Mouse (Mus musculus): ENCODE results near the gene Rnf4.
A peak's percentile ranks its signal among the peaks of the same experiment; 100 is the strongest.

The Rnf4 gene

DNA sequence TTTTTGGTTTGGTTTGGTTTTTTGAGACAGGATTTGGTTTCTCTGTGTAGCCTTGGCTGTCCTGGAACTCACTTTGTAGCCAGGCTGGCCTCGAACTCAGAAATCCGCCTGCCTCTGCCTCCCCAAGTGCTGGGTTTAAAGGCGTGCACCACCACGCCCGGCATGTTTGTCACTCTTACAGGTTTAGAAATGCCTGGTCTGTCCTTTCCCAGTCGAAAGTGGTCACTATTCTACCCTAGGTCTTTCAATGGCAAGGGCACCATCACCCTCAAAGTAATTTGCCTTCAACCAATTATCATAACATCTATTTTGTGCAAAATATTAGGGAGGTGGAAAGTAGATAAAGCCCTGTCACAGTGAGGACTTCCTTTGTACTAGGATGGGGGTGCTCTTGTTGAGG, 4.2 kb downstream of the Rnf4 start:
- peak; percentile 73 for DNase-seq

DNA sequence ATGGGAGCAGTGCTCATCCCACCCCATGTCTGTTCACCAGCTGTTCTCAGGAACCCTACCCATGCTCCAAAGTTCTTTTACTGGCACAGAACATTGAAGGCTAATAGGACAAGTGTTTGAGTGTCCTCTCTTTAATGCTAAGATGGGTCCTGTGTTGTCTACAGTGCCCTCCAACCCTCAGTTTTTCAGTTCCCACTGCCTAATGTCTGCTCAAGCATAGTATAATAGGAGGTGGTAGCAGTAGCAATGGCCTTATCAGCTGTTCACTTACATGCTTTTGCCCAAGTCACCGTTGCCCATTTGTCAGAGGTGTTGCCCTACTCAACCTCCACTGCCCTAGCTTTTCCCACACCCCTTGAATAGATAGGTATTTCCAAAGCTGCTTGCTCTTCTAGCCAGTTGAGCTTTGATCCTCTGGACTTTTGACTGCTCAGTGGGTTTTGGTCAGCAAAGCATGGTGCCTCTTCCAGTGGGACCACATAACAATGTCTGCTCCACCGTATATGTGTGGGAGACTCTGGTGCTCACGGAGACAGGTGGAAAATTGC, 16.1 kb downstream of the Rnf4 start:
- peak; percentile 77 for DNase-seq

DNA sequence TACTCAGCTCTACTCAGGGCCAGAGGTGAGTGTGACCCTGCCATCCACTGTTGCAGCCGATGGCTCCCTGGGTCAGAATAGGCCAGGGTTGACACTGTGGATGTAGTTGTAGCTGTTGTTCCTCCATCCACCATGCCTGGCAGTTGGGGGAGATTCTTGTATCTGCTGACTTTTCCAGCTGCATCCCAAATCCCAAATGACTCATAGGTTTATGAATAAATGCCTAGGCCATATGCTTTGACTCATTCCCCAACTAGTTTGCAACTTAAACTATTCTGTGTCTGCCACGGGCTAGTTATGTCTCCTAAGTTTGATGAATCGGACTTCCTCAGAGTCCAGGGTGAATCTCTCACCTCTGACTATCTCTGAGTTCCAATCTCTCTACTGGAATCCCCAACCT, 24.2 kb downstream of the Rnf4 start:
- DNase-seq = no peak

DNA sequence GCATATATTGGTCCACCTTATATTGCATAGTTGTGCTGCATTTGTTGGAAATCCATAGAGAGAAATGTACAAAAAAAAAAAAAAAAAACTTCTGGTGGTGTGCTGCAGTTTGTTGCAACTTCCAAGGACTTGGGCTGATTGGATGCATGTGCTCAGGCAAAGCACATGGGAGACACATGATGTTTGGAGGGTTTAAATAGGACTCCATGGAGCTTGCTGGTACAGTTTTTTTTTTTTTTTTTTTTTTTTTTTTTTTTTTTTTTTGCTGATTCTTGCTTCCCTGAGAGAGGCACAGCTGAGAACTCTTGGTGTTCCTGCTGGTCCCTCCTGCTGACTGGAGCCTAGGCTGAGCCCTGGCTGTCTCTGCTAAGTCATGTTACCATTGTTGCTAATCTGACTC, 27.0 kb downstream of the Rnf4 start:
- no peak for DNase-seq

DNA sequence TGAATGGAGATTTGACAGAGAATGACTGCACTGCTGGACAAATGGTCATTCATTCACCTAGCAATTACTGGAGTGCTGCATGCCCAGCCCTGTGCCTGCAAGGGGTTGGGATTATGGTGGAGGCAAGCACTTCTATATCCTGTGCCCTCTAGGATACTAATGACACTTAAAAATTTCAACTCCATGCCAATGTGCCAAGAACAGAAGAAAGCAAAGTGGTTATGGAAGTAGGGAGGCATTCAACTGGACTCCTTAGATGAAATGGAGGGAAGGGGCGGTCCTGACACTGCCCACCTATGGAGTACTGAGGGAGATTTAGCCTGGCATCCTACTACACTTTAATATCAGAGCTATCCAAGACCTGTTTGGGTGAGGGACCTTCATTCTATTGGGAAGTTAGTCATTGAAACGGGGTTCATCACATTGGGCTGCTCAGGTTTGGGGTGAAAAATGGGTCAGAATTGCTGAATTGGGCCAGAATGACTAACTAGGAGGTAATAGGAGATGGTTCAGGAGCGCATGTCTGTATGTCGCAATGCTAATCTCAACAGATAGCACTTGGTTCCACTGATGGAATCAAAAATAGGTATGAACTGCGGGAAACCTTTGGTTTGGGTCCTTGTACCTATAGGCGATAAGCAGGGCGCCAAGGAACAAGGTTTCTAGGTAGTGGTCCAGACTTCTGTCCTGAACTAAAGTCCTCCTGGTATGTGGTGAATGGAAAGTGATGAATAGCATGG, 32.6 kb downstream of the Rnf4 start:
- peak; percentile 87 for DNase-seq

DNA sequence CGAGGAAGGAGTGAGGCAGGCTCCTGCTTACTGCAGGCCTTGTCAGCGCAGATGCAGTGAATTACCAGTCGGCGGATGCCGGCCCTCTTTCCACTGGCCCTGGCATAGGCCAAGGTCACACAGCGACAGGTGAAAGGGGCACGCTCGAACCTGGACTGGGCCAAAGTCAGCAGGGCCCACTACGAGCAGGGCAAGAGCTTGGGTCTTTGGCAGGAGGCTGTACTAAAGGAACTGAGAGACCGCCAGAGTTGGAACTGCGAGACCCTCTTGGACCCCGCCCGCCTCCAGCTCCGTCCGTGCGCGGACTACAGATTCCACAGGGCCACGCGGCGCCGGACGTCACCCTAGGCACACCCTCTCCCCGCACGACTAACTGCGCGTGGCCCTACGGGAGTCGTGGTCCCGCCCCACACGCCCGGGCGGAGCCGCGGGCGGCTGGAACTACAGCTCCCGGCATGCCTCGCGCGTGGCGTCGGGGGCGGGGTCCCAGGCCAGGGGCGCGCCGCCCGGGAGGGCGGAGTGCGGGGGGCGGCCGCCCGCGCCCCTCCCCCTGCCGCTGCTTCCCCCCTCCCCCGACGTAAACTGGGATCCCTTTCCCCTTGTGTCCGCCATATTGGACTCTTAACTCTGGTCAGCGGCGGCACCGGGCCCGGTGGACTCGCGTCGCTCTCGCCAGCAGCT, 33.4 kb downstream of the Rnf4 start, which contains the start of gene Fam193a:
TSS of gene Fam193a (plus strand) at position 593 of the 681 bp plus-strand sequence.
- DNase-seq = peak; percentile 100

DNA sequence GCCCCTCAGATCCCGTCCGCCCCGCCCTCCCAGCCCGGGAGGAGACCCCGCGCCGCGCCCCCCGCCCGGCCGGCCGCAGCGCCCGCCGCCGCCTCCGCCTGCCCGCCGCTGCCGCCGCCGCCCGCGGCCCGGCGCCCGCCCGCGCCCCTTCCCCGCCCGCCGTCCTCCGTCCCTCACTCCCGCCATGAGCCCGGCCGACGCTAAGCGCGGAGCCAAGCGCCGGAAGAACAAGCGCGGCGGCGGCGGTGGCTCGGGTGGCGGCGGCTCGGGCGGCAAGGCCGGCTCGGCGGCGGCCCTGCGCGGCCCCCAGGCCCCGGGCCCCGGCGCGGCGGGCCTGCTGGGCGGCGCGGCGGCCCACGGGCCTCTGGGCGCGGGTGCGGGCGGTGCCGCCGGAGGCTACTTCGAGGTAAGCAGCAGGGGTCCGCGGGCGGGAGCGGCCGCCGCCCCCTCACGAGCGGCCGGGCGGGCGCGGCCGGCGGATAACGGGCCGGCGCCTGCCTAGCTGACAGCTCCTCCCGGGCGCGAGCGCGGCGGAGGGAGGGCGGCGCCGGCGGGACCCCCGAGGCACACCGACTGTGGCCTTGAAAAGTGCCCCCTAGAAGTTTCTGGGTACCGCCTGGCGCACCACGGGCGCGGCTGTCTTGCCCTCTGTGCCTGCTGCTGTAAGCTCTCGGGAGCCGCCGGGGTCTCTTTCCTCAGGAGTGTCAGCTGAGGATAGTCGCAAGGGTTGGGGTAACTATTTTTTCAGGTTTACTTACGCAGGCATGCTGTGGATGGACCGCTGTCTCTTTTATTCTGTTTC, 34.1 kb downstream of the Rnf4 start:
- DNase-seq = peak; percentile 94

DNA sequence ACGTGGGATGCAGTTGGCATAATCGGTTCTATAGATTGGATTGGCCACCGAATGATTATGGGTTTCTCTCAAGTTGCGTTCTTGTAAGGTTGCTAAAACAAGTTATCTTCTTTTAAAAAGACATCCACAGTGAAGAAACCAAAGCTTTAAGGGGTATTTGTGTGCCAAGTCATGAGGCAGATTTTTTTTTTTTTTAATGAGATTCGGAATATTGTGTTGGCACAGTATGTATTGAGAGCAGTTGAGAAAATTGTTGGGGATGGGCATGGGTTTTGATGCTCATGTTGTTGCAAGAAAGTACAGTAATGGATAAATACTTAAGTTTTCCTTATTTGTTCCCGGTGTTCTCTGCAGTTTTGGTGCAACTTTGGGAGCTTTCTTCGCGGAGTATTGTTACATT, 34.8 kb downstream of the Rnf4 start:
- no peak for DNase-seq

DNA sequence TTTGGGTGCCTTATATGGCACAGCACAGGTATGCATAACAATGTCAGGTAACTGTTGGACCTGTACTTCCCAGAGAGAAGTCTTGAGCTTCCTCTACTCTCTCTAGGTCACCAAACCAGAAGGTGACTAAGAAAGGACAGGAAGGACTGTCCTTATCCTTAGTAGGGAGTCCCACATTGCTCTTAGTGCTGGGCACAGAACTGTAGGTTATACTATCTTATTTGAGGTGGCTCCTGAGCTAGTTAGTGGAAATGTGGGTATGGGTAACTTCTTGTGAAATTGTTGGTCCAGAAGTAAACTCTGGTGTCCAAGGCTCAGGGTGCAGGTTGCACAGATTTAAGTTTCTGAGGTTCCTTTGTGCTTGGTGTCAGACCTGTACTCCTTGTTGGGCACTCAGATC, 36.1 kb downstream of the Rnf4 start:
- DNase-seq = peak; percentile 63

DNA sequence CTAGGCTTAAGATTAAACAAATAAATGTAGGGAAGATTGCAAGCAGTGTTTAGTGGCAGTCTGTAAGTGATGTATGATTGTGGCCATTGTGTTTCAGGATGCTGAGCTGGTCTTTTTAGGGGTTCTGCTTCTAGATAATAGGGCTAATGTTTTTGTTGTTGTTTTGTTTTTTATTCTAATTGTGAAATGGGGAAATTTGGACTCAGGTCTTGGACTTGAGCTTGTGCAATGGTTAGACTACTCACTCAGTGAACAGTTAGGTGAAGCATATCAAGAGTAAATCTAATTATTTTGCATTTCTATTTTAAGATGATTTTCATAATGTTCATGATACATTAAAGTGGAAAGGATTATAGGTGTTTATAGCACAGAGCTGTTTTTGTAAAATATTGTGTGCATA, 36.5 kb downstream of the Rnf4 start:
- DNase-seq = no peak

DNA sequence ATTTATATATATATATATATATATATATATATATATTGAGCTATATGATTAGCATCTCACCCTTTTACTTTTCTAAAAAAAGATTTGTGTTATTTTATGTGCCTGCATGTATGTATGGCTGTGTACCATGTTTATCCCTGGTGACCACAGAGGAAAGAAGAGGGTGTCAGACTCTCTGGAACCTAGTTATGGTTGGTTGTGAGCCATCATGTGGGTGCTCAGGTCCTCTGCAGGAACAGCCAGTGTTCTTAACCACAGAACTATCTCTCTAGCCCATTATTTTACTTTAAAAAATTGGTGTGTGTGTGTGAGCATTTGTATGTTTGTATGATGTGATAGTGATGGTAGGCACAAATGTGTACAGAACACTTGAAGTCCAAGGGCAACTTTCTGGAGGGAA, 42.7 kb downstream of the Rnf4 start:
- DNase-seq = peak; percentile 40

DNA sequence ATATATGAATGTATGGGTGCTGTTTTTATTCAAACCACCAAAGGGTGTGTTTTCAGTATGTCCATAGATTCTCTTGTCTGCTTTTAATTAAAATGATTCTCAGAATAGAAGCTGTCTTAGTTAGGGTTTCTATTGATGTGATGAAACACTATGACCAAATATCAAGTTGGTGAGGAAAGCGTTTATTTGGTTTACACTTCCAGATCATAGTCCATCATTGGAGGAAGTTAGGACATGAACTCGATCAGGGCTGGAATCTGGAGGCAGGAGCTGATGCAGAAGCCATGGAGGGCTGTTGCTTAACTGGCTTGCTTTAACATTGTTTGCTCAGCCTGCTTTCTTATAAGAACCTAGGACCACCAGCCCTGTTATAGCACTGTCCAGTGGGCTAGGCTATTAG, 45.6 kb downstream of the Rnf4 start:
- DNase-seq = no peak

DNA sequence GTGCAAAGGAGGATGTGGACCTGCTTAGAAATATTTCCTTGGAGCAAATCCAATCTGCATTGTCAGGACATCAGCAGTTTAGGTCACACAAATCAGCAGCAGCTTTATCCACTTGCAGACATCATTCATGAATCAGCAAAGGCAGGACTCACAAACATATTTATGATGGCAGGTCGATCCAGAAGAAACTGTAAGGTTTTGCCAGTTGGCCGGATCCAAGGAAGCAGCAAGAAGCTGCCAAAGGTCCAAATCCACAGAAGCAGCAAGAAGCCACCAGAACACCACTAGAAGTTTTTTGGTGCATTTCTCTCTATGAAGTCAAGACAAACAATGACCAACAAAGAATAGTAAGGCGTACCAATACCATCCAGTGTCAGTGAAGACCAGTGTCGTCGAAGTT, 49.5 kb downstream of the Rnf4 start:
- DNase-seq = peak; percentile 83

DNA sequence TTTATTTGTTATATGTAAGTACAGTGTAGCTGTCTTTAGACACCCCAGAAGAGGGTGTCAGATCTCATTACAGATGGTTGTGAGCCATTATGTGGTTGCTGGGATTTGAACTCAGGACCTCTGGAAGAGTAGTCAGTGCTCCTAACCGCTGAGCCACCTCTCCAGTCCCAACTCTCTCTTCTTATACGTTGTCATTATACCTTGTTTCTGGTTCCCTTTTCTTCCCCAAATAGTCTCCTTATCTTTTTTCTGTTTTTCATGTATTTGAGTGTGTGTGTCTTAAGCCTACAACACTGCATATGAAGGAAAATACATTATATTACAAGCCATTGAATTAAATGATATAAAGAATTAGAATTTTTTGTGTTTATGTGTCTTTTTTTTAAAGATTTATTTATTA, 50.7 kb downstream of the Rnf4 start:
- no peak for DNase-seq

DNA sequence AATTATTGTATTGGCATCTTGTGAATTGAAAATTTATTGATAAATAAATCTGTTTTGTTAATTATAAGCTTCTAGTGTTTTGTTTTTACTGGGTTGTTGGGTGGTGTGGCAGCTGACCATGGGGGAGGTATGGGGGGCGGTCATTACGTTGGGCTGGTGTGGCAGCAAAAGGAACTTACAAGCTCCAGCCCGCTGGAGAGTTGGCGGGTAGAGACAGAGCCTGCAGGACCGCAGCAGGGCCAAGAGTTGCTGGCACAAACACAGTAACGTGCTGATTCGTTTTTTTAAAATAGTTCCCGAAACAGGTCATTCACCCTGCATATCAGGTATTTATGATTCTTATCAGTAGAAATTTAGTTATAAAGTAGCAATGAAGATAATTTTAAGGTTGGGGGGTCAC, 57.2 kb downstream of the Rnf4 start:
- no peak for DNase-seq

DNA sequence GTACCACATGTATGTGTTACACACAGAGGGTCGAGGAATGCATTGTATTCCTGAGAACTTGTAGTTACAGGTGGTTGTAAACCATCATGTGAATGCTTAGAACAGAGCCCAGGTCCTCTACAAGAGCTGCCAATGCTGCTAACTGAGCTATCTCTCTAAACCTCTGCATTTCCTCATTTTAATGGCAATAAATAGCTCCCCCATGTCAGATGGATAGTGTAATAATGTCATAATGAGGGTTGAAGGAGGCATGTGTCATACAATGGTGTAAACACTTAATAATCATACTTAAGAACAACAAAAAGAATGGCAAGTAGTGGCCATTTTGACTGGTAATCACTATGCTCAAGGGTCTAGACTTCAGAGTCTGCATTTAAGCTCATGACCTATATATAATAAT, 59.3 kb downstream of the Rnf4 start:
- no peak for DNase-seq

DNA sequence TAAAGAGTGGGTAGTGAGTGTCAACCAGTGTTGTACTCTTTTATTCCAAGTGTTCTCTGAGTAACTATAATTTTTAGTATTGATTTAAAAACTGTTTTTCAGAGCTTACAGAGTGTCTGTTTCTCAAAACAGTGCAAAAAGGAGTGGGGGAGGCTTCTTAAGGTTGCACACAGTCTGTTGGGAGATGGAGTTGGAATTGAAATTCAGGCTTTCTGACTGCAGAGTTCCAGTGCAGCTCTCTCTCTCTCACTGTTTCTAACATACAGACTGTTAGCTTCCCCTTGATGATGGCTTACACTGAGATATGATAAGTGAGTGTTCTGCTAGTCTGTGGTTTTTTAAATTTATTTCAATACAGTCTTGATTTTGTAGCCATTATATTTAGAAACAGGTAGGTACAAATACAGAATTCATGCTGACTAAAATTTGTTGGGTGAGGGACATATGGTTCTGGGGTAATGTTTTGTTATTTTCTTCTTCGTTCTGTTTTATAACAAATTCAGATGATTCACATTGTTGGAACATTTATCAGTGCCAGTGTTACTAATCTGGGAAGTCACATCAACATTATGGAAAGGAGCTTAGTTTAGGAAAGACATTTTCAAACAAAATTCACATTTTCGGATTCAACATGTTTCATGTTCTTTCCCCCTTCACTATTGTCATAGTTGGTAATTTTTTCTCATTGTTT, 59.9 kb downstream of the Rnf4 start:
- peak; percentile 7 for DNase-seq

DNA sequence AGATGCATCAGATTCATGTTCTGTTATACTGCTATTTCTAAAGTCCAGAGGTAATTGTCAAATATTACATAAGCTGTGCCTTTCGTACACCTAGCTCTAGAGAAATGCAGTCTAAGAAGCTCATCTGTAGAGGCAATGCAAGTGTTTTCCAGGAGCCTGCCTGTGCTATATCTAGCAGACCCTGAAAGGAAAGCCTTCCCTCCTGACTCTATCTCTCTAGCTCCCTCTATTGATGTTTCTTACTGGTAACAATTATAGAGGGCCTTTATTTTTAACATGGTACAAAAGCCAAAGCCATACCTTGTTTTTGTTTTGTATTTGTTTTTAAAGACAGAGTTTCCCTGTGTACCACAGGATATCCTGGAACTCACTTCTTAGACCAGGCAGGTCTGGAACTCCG, 61.8 kb downstream of the Rnf4 start:
- DNase-seq = peak; percentile 6

DNA sequence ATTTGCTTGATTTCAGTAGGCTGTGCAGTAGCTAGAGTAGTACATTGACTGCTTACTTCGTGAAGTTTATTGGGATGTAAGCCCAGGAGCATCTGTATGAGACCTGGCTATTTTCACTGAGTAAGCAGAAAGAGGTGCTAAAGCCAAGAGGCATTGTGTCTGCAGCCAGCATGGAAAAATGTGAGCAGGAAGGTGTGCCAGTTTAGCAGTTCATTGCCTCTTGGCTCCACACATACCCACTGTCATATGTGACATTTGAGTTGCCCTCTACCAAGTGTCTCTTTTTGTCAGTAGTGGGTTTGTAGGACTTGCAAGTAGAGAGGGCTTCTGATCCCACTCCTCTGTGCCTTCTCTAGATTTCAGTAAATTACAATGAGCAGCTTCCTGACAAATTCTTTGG, 62.2 kb downstream of the Rnf4 start:
- DNase-seq = peak; percentile 78

Data from heart, adult 11 months (tissue).